Mouse (Mus musculus): ENCODE data around the gene Siglecf.
A peak's percentile ranks its signal among the peaks of the same experiment; 100 is the strongest.

Gene Siglecf

GRCm38 (mm10) chr7:43378226-43378625, 27.1 kb downstream of the Siglecf start:
- DNase-seq (ENCODE audit: low read depth, low spot score): peak; percentile 73

GRCm38 (mm10) chr7:43392349-43393121, 41.4 kb downstream of the Siglecf start:
- DNase-seq (ENCODE audit: low read depth, low spot score): no peak

- peak; percentile 95 for DNase-seq (ENCODE audit: low read depth, low spot score)
These were observed 48.4 kb downstream of the Siglecf start for GRCm38 (mm10) chr7:43399501-43399900.

- DNase-seq (ENCODE audit: low read depth, low spot score): no peak
These were observed 51.6 kb downstream of the Siglecf start for GRCm38 (mm10) chr7:43402718-43403117.

GRCm38 (mm10) chr7:43407573-43407972, 56.4 kb downstream of the Siglecf start:
- DNase-seq (ENCODE audit: low read depth, low spot score): no peak

- no peak for DNase-seq (ENCODE audit: low read depth, low spot score)
These were observed 57.0 kb downstream of the Siglecf start, which contains the start of gene Siglecg for GRCm38 (mm10) chr7:43408131-43408553. TSS of gene Siglecg (plus strand) at chr7:43408204.

- peak; percentile 79 for DNase-seq (ENCODE audit: low read depth, low spot score)
These were observed 57.9 kb downstream of the Siglecf start for GRCm38 (mm10) chr7:43409084-43409483.
